In genomic region chr11:64599178-64599577, GRCm38 (mm10) we compare ENCODE assay signal across 8 mouse cellular contexts.
A peak's percentile ranks its signal among the peaks of the same experiment; 100 is the strongest.
DNase-seq lines count a peak whose midpoint lies in the region; ATAC-seq lines count a peak whose summit lies in the region.

No protein-coding gene starts in this region.

- H3K36me3 ChIP-seq in stomach, embryonic 16.5 days (ENCODE audit: control insufficient read depth, insufficient read depth, low read length), result no peaks in the 10 kb centered on the region
- no peaks in the 10 kb centered on the region for H3K36me3 ChIP-seq in forebrain, embryonic 11.5 days (ENCODE audit: control insufficient read depth, insufficient read depth, low read length)

- peak; percentile 23 to 28 for DNase-seq in right cerebral cortex, postnatal 10 days (ENCODE audit: low spot score in 2 of 2)
- no peak for DNase-seq in right cerebral cortex, postnatal 25 days
- peak; percentile 8 for DNase-seq in gastrocnemius, adult 8-10 months (ENCODE audit: low spot score in 2 of 2)
- peak; percentile 70 for DNase-seq in kidney, postnatal 10 days
- DNase-seq in spleen, postnatal 14 days (ENCODE audit: low spot score in 2 of 2), result no peak
- DNase-seq in right cerebral cortex, adult 18-20 months, result no peak
- no peak for DNase-seq in forebrain, embryonic 11.5 days (ENCODE audit: low spot score)

- H3K9me3 ChIP-seq in stomach, embryonic 16.5 days (replicated peaks; ENCODE audit: control insufficient read depth, low read length), result no peaks in the 10 kb centered on the region
- H3K9me3 ChIP-seq in forebrain, embryonic 11.5 days (ENCODE audit: control insufficient read depth, low read length), result no peaks in the 10 kb centered on the region

- WGBS in stomach, embryonic 16.5 days, result 54% methylated on average over 3 of the region's 3 CpGs
- WGBS in forebrain, embryonic 11.5 days, result 84% methylated on average over 3 of the region's 3 CpGs

- no peak overlapping the region for H3K4me3 ChIP-seq in stomach, embryonic 16.5 days (replicated peaks; ENCODE audit: low read length)
- no peak overlapping the region for H3K4me3 ChIP-seq in forebrain, embryonic 11.5 days (ENCODE audit: low read depth, low read length)

- peaks cover 8% of the 10 kb centered on the region; the same call in 1 of the 2 replicates for H3K27me3 ChIP-seq in stomach, embryonic 16.5 days (ENCODE audit: control insufficient read depth, insufficient read depth, low read length)
- no peaks in the 10 kb centered on the region; the same call in 1 of the 2 replicates for H3K27me3 ChIP-seq in forebrain, embryonic 11.5 days (ENCODE audit: control insufficient read depth, insufficient read depth, low read length)

- H3K4me2 ChIP-seq in stomach, embryonic 16.5 days (ENCODE audit: low read depth, low read length), result no peak overlapping the region
- no peak overlapping the region for H3K4me2 ChIP-seq in forebrain, embryonic 11.5 days (ENCODE audit: low read depth, low read length, severe bottlenecking)

- H3K9ac ChIP-seq in stomach, embryonic 16.5 days (ENCODE audit: low read length), result no peak overlapping the region
- no peak overlapping the region for H3K9ac ChIP-seq in forebrain, embryonic 11.5 days (ENCODE audit: low read length)

- ATAC-seq in stomach, embryonic 16.5 days (ENCODE audit: insufficient read depth, low FRiP score), result peak; percentile 56; the same call in 1 of the 2 replicates
- no peak for ATAC-seq in forebrain, embryonic 11.5 days (replicated peaks; ENCODE audit: low FRiP score)

- peaks cover 7% of the 10 kb centered on the region; the same call in 1 of the 2 replicates for H3K4me1 ChIP-seq in stomach, embryonic 16.5 days (ENCODE audit: control insufficient read depth, insufficient read depth, low read length)
- no peaks in the 10 kb centered on the region for H3K4me1 ChIP-seq in forebrain, embryonic 11.5 days (replicated peaks; ENCODE audit: control insufficient read depth, insufficient read depth, low read length)

- no peak overlapping the region for H3K27ac ChIP-seq in stomach, embryonic 16.5 days (ENCODE audit: low read length)
- H3K27ac ChIP-seq in forebrain, embryonic 11.5 days (ENCODE audit: low read depth, low read length), result no peak overlapping the region

Comparison
In these comparisons a context has a peak if more than half of its experiments do, and no peak if none do; other contexts are left out.
1. DNase-seq: peak in right cerebral cortex, postnatal 10 days (2 of 2), gastrocnemius, adult 8-10 months (2 of 2) and kidney, postnatal 10 days (single experiment); none in right cerebral cortex, postnatal 25 days (single experiment), spleen, postnatal 14 days (0 of 2), right cerebral cortex, adult 18-20 months (single experiment) and forebrain, embryonic 11.5 days (single experiment).